Mouse (Mus musculus) lung, adult 10 weeks (tissue): ENCODE results near the gene Tmem184c. TPM values are rescaled to one million over a fixed set of nuclear protein-coding genes. Genes with fewer than 3 reads are reported as not detected.

Experiments used
- polyA plus RNA-seq: library from polyadenylated mRNA; stranded (reverse); fragments of 350-450 nt; fragmentation: Illumina TruSeq; extraction: RNeasy Lipid Tissue Mini Kit (QIAGEN cat#74804); gene quantifications from one replicate; pipeline ENCODE4 v1.2.3, GENCODE M21; 2014; ENCODE audit warnings: low read depth, low replicate concordance; ENCODE audit not compliant: insufficient read depth

The Tmem184c gene
- polyA plus RNA-seq = 7.4 TPM

GRCm38 (mm10) chr8:77610374-77610969 lies at the start of gene Tmem184c:
Gene Tmem184c (minus strand): TSS chr8:77610698.

GRCm38 (mm10) chr8:77549121-77549706 lies 61.3 kb downstream of the Tmem184c start, which contains the start of gene Prmt9:
Gene Prmt9 (plus strand): TSS chr8:77549397.

Other genes with a start within 250 kb of the Tmem184c start
- gene Arhgap10, start 92.7 kb downstream of the Tmem184c start, polyA plus RNA-seq = 7.7 TPM
- gene Prmt9, start 61.3 kb downstream of the Tmem184c start, polyA plus RNA-seq = 8.7 TPM
- 22.0 TPM for gene Ednra, start 113.8 kb upstream of the Tmem184c start, polyA plus RNA-seq